Mouse (Mus musculus): Measurements from ENCODE around the gene Cdh3. TPM values are rescaled to one million over a fixed set of nuclear protein-coding genes. Genes with fewer than 3 reads are reported as not detected.

The Cdh3 gene
- polyA plus RNA-seq, 1 experiment from 2014 or later: 1.2 TPM

DNA sequence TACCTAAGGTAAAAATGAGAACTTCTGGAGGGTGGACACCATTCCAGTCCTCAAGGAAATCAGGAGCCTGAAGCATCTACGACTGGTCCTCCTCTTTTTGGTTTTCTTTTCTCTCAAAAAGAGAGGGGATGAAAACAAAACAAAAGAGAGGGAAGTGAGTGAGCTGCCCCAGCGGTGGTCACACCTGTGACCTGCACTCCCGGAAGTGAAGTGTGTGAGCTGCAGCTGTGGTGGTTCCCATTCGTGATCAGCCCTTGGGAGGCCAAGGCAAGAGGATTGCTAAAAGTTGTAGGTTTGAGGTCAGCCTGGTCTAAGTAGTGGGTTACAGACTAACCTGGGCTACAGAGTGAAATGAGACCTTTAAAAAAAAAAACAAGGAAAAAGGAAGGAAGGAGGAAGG is 95.4 kb downstream of the Cdh3 start:
- no peak for ATAC-seq
- Histone ChIP-seq H3K27me3 (ENCODE audit: control insufficient read depth, insufficient read depth, low read depth, low read length) (peaks cover 28% of the 10 kb centered on the region), H3K9me3 (replicated peaks; ENCODE audit: control insufficient read depth, low read length, poor library complexity, severe bottlenecking) (no peaks in the 10 kb centered on the region), H3K36me3 (ENCODE audit: control insufficient read depth, insufficient read depth, low read length) (no peaks in the 10 kb centered on the region), H3K27ac (ENCODE audit: low read length) (no peak overlapping the region), H3K9ac (ENCODE audit: low read depth, low read length) (no peak overlapping the region), H3K4me2 (ENCODE audit: low read length) (no peak overlapping the region), H3K4me3 (ENCODE audit: low read depth, low read length) (no peak overlapping the region), H3K4me1 (ENCODE audit: control insufficient read depth, insufficient read depth, low read length) (peaks cover 12% of the 10 kb centered on the region)
- 53% methylated on average over 4 of the region's 4 CpGs for WGBS

DNA sequence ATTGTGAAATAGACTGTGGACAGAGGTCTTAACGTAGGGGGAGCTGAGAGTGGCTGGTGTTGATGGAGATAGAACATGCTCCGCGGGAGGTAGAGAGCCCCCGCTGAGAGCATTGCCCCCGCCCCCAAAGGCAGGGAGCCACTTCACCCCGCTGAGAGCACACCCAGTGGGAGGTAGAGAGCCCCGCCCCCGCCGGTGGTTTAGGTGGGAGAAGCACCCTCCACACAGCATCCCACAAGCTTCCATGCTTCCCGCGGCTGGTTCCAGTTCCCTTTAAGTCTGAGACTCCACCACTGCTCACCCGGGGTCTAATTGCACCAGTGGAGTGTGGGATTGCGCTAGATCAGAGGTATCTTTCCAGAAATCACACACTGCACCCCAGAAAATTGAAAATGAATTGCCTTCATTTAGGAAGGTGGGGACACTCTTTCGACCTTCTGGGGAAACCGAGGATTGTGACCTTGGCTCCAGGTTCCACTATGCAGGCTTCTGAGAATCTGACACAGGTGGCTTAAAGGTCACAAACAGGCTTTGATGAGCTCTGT is 96.0 kb downstream of the Cdh3 start:
- no peaks in the 10 kb centered on the region for H3K9me3 ChIP-seq (replicated peaks; ENCODE audit: control insufficient read depth, low read length, poor library complexity, severe bottlenecking)
- H3K36me3 ChIP-seq (ENCODE audit: control insufficient read depth, insufficient read depth, low read length): no peaks in the 10 kb centered on the region
- no peak overlapping the region for H3K27ac ChIP-seq (ENCODE audit: low read length)
- H3K4me3 ChIP-seq (ENCODE audit: low read depth, low read length): no peak overlapping the region
- ATAC-seq: no peak
- H3K27me3 ChIP-seq (ENCODE audit: control insufficient read depth, insufficient read depth, low read depth, low read length): peaks cover 28% of the 10 kb centered on the region
- no peak overlapping the region for H3K4me2 ChIP-seq (ENCODE audit: low read length)
- WGBS: 43% methylated on average over 15 of the region's 15 CpGs
- H3K4me1 ChIP-seq (ENCODE audit: control insufficient read depth, insufficient read depth, low read length): peaks cover 12% of the 10 kb centered on the region
- H3K9ac ChIP-seq (ENCODE audit: low read depth, low read length): no peak overlapping the region

Other genes starting within 250 kb of the Cdh3 start
- gene Smpd3, start 172.9 kb upstream of the Cdh3 start, polyA plus RNA-seq (2015; fragmentation: Nextera tagmentation; extraction: Ambion mirVana): 69.6 and 76.2 TPM in 2 replicates
- 45.3 and 45.9 TPM in 2 replicates for gene Zfp90, start 95.6 kb upstream of the Cdh3 start, polyA plus RNA-seq (2015; fragmentation: Nextera tagmentation; extraction: Ambion mirVana)
- gene 6030452D12Rik, start 10.4 kb upstream of the Cdh3 start, polyA plus RNA-seq (2015; fragmentation: Nextera tagmentation; extraction: Ambion mirVana): not detected in 2 replicates
- 5.9 and 6.8 TPM in 2 replicates for gene Gm10073, start 62.6 kb downstream of the Cdh3 start, polyA plus RNA-seq (2015; fragmentation: Nextera tagmentation; extraction: Ambion mirVana)
- gene Cdh1, start 92.5 kb downstream of the Cdh3 start, polyA plus RNA-seq (2015; fragmentation: Nextera tagmentation; extraction: Ambion mirVana): 3.8 and 4.1 TPM in 2 replicates
- gene Tango6, start 172.2 kb downstream of the Cdh3 start, polyA plus RNA-seq (2015; fragmentation: Nextera tagmentation; extraction: Ambion mirVana): 6.1 and 6.3 TPM in 2 replicates

Measured in midbrain, embryonic 16.5 days (tissue).